12 mouse cellular contexts compared by ENCODE assay signal in genomic region chr1:172308409-172308808, GRCm38 (mm10). TPM values are rescaled to one million over a fixed set of nuclear protein-coding genes. Genes with fewer than 3 reads are reported as not detected.
DNase-seq lines count a peak whose midpoint lies in the region; ATAC-seq and TF ChIP-seq lines count a peak whose summit lies in the region.
"Had no signal": no experiment of that assay in that cellular context is flagged by ENCODE, and none has a peak within 500 bp of the region (broad histone marks: within the 10 kb centered on the region; RNA-seq: fewer than 3 reads in every experiment).

No protein-coding gene starts in this region.

- H3K4me3 ChIP-seq in left cerebral cortex, adult 2 months = no peak overlapping the region
- H3K4me3 ChIP-seq in embryonic facial prominence, embryonic 15.5 days (replicated peaks) = no peak overlapping the region
- no peak overlapping the region for H3K4me3 ChIP-seq in hindbrain, embryonic 11.5 days (ENCODE audit: low read depth, low read length)
- H3K4me3 ChIP-seq in liver, postnatal 0 days (ENCODE audit: low read depth, low read length) = no peak overlapping the region
- H3K4me3 ChIP-seq in kidney, embryonic 16.5 days (ENCODE audit: low read length) = no peak overlapping the region
- H3K4me3 ChIP-seq: erythroblast, embryonic 14.5 days had no signal

- H3K4me1 ChIP-seq in embryonic facial prominence, embryonic 15.5 days = peaks cover 40% of the 10 kb centered on the region
- H3K4me1 ChIP-seq in hindbrain, embryonic 11.5 days (replicated peaks; ENCODE audit: control insufficient read depth, insufficient read depth, low read length) = peaks cover 7% of the 10 kb centered on the region; the same call in 1 of the 2 replicates
- H3K4me1 ChIP-seq in liver, postnatal 0 days (ENCODE audit: insufficient read depth) = peaks cover 44% of the 10 kb centered on the region
- peaks cover 29% of the 10 kb centered on the region for H3K4me1 ChIP-seq in kidney, embryonic 16.5 days (ENCODE audit: insufficient read depth, low read length)

- 92% methylated on average over 1 of the region's 1 CpGs for WGBS in embryonic facial prominence, embryonic 15.5 days
- WGBS in hindbrain, embryonic 11.5 days = 90% methylated on average over 1 of the region's 1 CpGs
- 90% methylated on average over 1 of the region's 1 CpGs for WGBS in liver, postnatal 0 days (ENCODE audit: insufficient replicate concordance)
- WGBS in kidney, embryonic 16.5 days = 82% methylated on average over 1 of the region's 1 CpGs

- no peaks in the 10 kb centered on the region for H3K27me3 ChIP-seq in embryonic facial prominence, embryonic 15.5 days
- H3K27me3 ChIP-seq in hindbrain, embryonic 11.5 days (ENCODE audit: control insufficient read depth, insufficient read depth, low read length) = no peaks in the 10 kb centered on the region
- H3K27me3 ChIP-seq in liver, postnatal 0 days (ENCODE audit: insufficient read depth, low read length) = no peaks in the 10 kb centered on the region
- no peaks in the 10 kb centered on the region for H3K27me3 ChIP-seq in kidney, embryonic 16.5 days (ENCODE audit: insufficient read depth, low read length)

- no peak for TF ChIP-seq EP300 in liver, postnatal 0 days (IDR thresholded peaks at IDR 0.05; ENCODE audit: low read depth)

- no peaks in the 10 kb centered on the region for H3K36me3 ChIP-seq in embryonic facial prominence, embryonic 15.5 days
- no peaks in the 10 kb centered on the region for H3K36me3 ChIP-seq in hindbrain, embryonic 11.5 days (ENCODE audit: control insufficient read depth, insufficient read depth, low read length)
- no peaks in the 10 kb centered on the region for H3K36me3 ChIP-seq in liver, postnatal 0 days (replicated peaks; ENCODE audit: insufficient read depth, low read length)
- H3K36me3 ChIP-seq in kidney, embryonic 16.5 days (ENCODE audit: insufficient read depth, low read length) = no peaks in the 10 kb centered on the region

- no peak for TF ChIP-seq CTCF in left cerebral cortex, adult 2 months (IDR thresholded peaks at IDR 0.05)
- TF ChIP-seq CTCF in liver, postnatal 0 days (IDR thresholded peaks at IDR 0.05; ENCODE audit: low read depth) = no peak

- no peak overlapping the region for H3K4me2 ChIP-seq in embryonic facial prominence, embryonic 15.5 days (replicated peaks)
- H3K4me2 ChIP-seq in hindbrain, embryonic 11.5 days (replicated peaks; ENCODE audit: low read depth, low read length) = no peak overlapping the region
- no peak overlapping the region for H3K4me2 ChIP-seq in liver, postnatal 0 days (ENCODE audit: low read depth, low read length)
- no peak overlapping the region for H3K4me2 ChIP-seq in kidney, embryonic 16.5 days (replicated peaks; ENCODE audit: low read depth, low read length)

- H3K9ac ChIP-seq in embryonic facial prominence, embryonic 15.5 days = no peak overlapping the region
- no peak overlapping the region for H3K9ac ChIP-seq in hindbrain, embryonic 11.5 days (ENCODE audit: low read depth, low read length)
- H3K9ac ChIP-seq in liver, postnatal 0 days (replicated peaks) = peak overlapping the region; percentile 50
- no peak overlapping the region for H3K9ac ChIP-seq in kidney, embryonic 16.5 days (replicated peaks; ENCODE audit: low read length)

- peak overlapping the region; percentile 70 for H3K27ac ChIP-seq in left cerebral cortex, adult 2 months
- peak overlapping the region; percentile 48; the same call in 1 of the 2 replicates for H3K27ac ChIP-seq in embryonic facial prominence, embryonic 15.5 days (replicated peaks)
- H3K27ac ChIP-seq in hindbrain, embryonic 11.5 days (ENCODE audit: low read depth, low read length) = 0 out of 2 replicates have a peak overlapping the region, but pooled peaks have one; percentile 31
- H3K27ac ChIP-seq in liver, postnatal 0 days (ENCODE audit: low read depth) = peak overlapping the region; percentile 82
- no peak overlapping the region for H3K27ac ChIP-seq in kidney, embryonic 16.5 days (ENCODE audit: low read length)

- H3K9me3 ChIP-seq in embryonic facial prominence, embryonic 15.5 days (replicated peaks) = no peaks in the 10 kb centered on the region
- H3K9me3 ChIP-seq in hindbrain, embryonic 11.5 days (ENCODE audit: control insufficient read depth, low read length) = no peaks in the 10 kb centered on the region
- H3K9me3 ChIP-seq in liver, postnatal 0 days (ENCODE audit: low read length) = no peaks in the 10 kb centered on the region
- H3K9me3 ChIP-seq in kidney, embryonic 16.5 days (ENCODE audit: low read length) = no peaks in the 10 kb centered on the region

- no peak for DNase-seq in left cerebral cortex, adult 2 months (ENCODE audit: extremely low spot score in 1 of 2, low spot score in 2 of 2)
- no peak for DNase-seq in left cerebral cortex, adult 9 months (ENCODE audit: low spot score in 2 of 2)
- DNase-seq in hindbrain, embryonic 11.5 days (ENCODE audit: low spot score) = no peak
- DNase-seq in liver, postnatal 0 days = no peak
- DNase-seq in B cell, adult 2 months = no peak
- DNase-seq: heart, postnatal 36 days; right cerebral cortex, postnatal 14 days had no signal

- intact Hi-C loops in left cerebral cortex, adult 2 months (cut with DNase I) = no loop called here

- ATAC-seq in embryonic facial prominence, embryonic 15.5 days (ENCODE audit: insufficient number of reproducible peaks, low FRiP score, low TSS enrichment, low read depth) = no peak
- ATAC-seq in hindbrain, embryonic 11.5 days (ENCODE audit: low FRiP score) = no peak
- ATAC-seq in liver, postnatal 0 days = no peak
- ATAC-seq in kidney, embryonic 16.5 days (ENCODE audit: low FRiP score, low TSS enrichment) = no peak

RNA-seq across cellular contexts. Expression of gene Atp1a2, which starts 10.5 kb away (rescaled TPM):
- total RNA-seq in left cerebral cortex, adult 2 months (2021) = 100 to 1,000 TPM; 628 to 676 TPM
- 4.7 and 5.6 TPM in 2 replicates for polyA plus RNA-seq in embryonic facial prominence, embryonic 15.5 days (2015; fragmentation: Nextera tagmentation; extraction: Ambion mirVana)
- 1.9 and 2.6 TPM in 2 replicates for polyA plus RNA-seq in hindbrain, embryonic 11.5 days (2014; fragmentation: Nextera tagmentation; extraction: Ambion mirVana)
- polyA plus RNA-seq in liver, postnatal 0 days (2015; fragmentation: Nextera tagmentation; extraction: Ambion mirVana) = 0.29 and 1.4 TPM in 2 replicates
- 1.7 and 2.4 TPM in 2 replicates for polyA plus RNA-seq in kidney, embryonic 16.5 days (2015; fragmentation: Nextera tagmentation; extraction: Ambion mirVana)
- total RNA-seq: megakaryocyte-erythroid progenitor cell, adult 5-6 weeks had no signal
- polyA plus RNA-seq: erythroblast, embryonic 14.5 days had no signal

RNA-seq across cellular contexts. Expression of gene Kcnj9, which starts 20.7 kb away (rescaled TPM):
- 100 to 1,000 TPM; 137 to 138 TPM for total RNA-seq in left cerebral cortex, adult 2 months (2021)
- polyA plus RNA-seq in embryonic facial prominence, embryonic 15.5 days (2015; fragmentation: Nextera tagmentation; extraction: Ambion mirVana) = 0.14 and 0.28 TPM in 2 replicates
- polyA plus RNA-seq in hindbrain, embryonic 11.5 days (2014; fragmentation: Nextera tagmentation; extraction: Ambion mirVana) = 0.17 and 0.46 TPM in 2 replicates
- polyA plus RNA-seq in liver, postnatal 0 days (2015; fragmentation: Nextera tagmentation; extraction: Ambion mirVana) = 0.07 TPM in 2 replicates
- not detected in 2 replicates for polyA plus RNA-seq in kidney, embryonic 16.5 days (2015; fragmentation: Nextera tagmentation; extraction: Ambion mirVana)
- total RNA-seq: heart, postnatal 36 days; megakaryocyte-erythroid progenitor cell, adult 5-6 weeks had no signal

RNA-seq across cellular contexts. Expression of gene Kcnj10, which starts 32.6 kb away (rescaled TPM):
- 100 to 1,000 TPM in 1 of 2 experiments, 10 to 100 TPM in 1; 86.5 to 108 TPM for total RNA-seq in left cerebral cortex, adult 2 months (2021)
- polyA plus RNA-seq in embryonic facial prominence, embryonic 15.5 days (2015; fragmentation: Nextera tagmentation; extraction: Ambion mirVana) = 0.09 and 0.14 TPM in 2 replicates
- 0.73 TPM in 2 replicates for polyA plus RNA-seq in hindbrain, embryonic 11.5 days (2014; fragmentation: Nextera tagmentation; extraction: Ambion mirVana)
- polyA plus RNA-seq in liver, postnatal 0 days (2015; fragmentation: Nextera tagmentation; extraction: Ambion mirVana) = 0.17 and 0.19 TPM in 2 replicates
- polyA plus RNA-seq in kidney, embryonic 16.5 days (2015; fragmentation: Nextera tagmentation; extraction: Ambion mirVana) = 1.2 and 1.6 TPM in 2 replicates
- polyA plus RNA-seq: erythroblast, embryonic 14.5 days had no signal

RNA-seq across cellular contexts. Expression of gene Igsf8, which starts 47.0 kb away (rescaled TPM):
- total RNA-seq in left cerebral cortex, adult 2 months (2021) = 100 to 1,000 TPM; 257 to 260 TPM
- 71.9 and 73.4 TPM in 2 replicates for polyA plus RNA-seq in embryonic facial prominence, embryonic 15.5 days (2015; fragmentation: Nextera tagmentation; extraction: Ambion mirVana)
- polyA plus RNA-seq in hindbrain, embryonic 11.5 days (2014; fragmentation: Nextera tagmentation; extraction: Ambion mirVana) = 123 and 136 TPM in 2 replicates
- polyA plus RNA-seq in liver, postnatal 0 days (2015; fragmentation: Nextera tagmentation; extraction: Ambion mirVana) = 12.8 and 13.1 TPM in 2 replicates
- polyA plus RNA-seq in kidney, embryonic 16.5 days (2015; fragmentation: Nextera tagmentation; extraction: Ambion mirVana) = 60.2 and 69.7 TPM in 2 replicates

RNA-seq across cellular contexts. Expression of gene Atp1a4, which starts 50.2 kb away (rescaled TPM):
- not detected for total RNA-seq in left cerebral cortex, adult 2 months (2021)
- polyA plus RNA-seq in embryonic facial prominence, embryonic 15.5 days (2015; fragmentation: Nextera tagmentation; extraction: Ambion mirVana) = not detected in 2 replicates
- 0.06 TPM in 1 of 2 replicates, not detected in the other for polyA plus RNA-seq in hindbrain, embryonic 11.5 days (2014; fragmentation: Nextera tagmentation; extraction: Ambion mirVana)
- 0.04 and 0.08 TPM in 2 replicates for polyA plus RNA-seq in liver, postnatal 0 days (2015; fragmentation: Nextera tagmentation; extraction: Ambion mirVana)
- 0.05 TPM in 1 of 2 replicates, not detected in the other for polyA plus RNA-seq in kidney, embryonic 16.5 days (2015; fragmentation: Nextera tagmentation; extraction: Ambion mirVana)
- total RNA-seq: heart, postnatal 36 days; layer of hippocampus, postnatal 25 days; megakaryocyte-erythroid progenitor cell, adult 5-6 weeks had no signal
- polyA plus RNA-seq: erythroblast, embryonic 14.5 days had no signal
